Mouse (Mus musculus): ENCODE measurements at regions not wholly inside any gene's neighbourhood (a gene's known extent, or its start where the extent isn't known, plus 50 kb on each side); places are given as distances from the start of the nearest gene placed in this dataset.

GRCm38 (mm10) chr19:49563612-49564256 lies 1114.7 kb downstream of the Sorcs1 start:
- DNase-seq (ENCODE audit: low read depth, low spot score): no peak

- peak; percentile 16 for DNase-seq (ENCODE audit: low read depth, low spot score)
Observed at GRCm38 (mm10) chr19:49539445-49540407, 1138.7 kb downstream of the Sorcs1 start.
